Mouse (Mus musculus) adrenal gland, postnatal 25 days (tissue): ENCODE measurements around the gene Hcrtr2. TPM values are rescaled to one million over a fixed set of nuclear protein-coding genes. Genes with fewer than 3 reads are reported as not detected.

Experiments used
- DNase-seq: peaks from one replicate; pipeline ENCODE4 v3.0.0; 2021; ENCODE audit warnings: mixed read lengths
- long read RNA-seq: library from polyadenylated mRNA; stranded (forward); transcript quantifications from one replicate; pipeline ENCODE4 v2.0.0, GENCODE M21; 2021
- total RNA-seq: library from RNA; stranded (reverse); gene quantifications from 2 replicates; pipeline ENCODE4 v1.2.3, GENCODE M21; 2021

The Hcrtr2 gene
- total RNA-seq, result 0.82 and 1.00 TPM in 2 replicates
- long read RNA-seq, result 0 reads

DNA sequence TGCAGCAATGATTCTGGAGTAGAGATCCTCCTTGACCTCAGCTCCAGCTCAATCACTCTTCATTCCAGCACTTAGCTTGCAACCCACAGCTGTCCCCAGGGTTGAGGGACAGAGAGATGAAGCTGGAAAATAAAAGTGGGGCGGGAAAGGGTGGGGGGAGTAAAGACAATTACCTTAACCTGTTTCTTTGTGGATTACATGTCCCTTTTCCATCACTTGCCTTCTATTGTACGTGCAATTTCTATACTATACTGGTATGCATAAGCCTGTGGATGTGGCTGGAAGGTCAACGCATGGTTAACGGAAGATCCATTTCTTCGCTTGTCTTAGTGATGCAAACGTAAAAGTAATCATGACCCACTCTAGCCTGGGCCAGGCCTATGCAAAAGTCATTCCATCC is at the start of gene Hcrtr2:
Gene Hcrtr2, minus strand, starts transcription at position 101 of the 400 bp plus-strand sequence.
- no peak for DNase-seq

DNA sequence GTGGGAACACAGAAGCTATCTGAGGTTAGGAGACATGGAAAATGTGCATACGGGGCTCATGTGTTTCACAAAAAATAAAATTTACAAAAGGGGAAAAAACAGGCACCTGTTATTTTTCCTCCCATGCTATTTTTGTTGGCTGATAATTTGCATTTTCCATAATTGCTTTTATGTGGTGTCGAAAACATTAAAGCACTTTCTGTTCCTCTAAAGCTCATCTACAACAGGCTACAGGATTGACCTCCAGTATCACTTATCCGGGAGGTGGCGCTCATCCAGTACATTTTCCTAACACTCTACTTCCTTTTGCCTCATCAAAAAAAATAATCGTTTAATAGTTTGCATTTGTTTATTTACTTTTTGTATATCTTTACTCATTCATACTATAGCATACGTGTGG is 41.2 kb upstream of the Hcrtr2 start:
- DNase-seq, result no peak

DNA sequence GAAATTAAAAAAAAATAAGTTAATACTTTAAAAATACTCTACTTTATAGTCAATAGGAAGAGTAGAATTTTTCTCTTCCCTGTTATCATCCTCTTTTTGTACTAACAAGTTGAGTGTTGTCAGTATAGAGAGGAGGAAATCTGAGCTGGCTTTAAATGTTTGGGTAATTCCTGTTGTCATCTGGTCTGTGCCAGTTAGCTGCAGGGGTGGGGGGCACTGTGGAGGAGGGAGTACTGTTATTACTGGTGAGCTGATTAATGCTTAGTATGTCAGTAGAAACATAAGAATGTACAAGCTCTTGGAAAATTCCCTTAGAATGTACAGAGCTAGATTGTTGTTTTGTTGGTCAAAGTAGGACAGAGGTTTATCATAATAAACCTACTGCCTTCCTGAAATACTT is 36.7 kb upstream of the Hcrtr2 start:
- DNase-seq, result no peak

DNA sequence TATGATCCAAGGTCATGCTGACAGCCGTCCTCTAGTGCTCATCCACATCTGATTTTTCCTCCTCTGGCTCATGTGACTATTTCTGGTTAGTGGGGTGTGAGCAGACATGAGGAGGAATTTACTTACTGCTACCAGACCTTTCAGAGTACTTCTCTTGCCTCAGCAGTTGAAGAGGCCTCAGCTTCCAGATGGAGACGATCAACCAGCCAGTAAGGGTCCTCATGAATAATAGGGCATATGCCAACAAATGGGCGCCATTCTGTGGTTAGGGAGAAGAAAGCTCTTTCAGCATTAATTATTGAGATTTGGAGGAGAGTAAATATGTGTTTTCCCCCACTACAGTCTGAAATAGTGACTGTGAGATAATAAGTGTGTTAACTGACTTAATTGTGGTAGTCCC is 28.7 kb upstream of the Hcrtr2 start:
- DNase-seq, result no peak

DNA sequence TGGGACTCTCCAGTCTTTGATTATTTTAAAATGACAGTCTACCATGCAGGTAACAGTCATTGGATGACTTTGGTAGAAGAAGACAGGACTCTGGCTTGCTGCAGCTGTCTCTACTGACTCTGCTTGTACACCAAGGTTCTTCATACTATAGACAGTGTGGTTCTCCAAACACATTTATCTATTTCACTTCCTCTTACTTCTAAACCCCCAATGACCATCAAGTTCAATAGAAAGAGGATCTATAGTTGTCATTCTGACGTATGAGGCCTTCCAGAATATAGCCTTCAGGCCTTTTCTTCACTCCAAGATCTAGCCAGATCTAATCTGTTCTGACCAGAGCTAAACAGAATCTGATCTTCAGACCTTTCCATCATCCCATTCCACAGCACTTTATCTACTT is 23.6 kb upstream of the Hcrtr2 start:
- no peak for DNase-seq

DNA sequence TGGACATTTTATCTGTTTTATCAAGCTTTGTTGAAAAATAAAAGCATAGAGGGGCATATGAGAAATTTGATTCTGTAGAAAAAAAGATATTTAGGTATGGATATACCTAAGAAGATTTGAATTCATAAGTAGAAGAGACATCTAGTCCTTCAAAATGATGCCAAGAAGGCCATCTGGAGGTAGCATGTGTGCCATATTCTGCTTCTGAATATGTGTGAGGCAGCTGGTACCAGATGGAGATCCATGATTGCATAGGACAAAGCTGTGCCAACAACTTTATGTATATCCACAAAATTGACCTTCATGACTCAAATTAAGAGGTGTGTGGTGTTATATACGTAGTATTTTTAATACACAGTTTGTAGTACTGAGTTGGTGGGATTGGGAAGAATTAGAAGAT is 7.4 kb upstream of the Hcrtr2 start:
- DNase-seq, result no peak

DNA sequence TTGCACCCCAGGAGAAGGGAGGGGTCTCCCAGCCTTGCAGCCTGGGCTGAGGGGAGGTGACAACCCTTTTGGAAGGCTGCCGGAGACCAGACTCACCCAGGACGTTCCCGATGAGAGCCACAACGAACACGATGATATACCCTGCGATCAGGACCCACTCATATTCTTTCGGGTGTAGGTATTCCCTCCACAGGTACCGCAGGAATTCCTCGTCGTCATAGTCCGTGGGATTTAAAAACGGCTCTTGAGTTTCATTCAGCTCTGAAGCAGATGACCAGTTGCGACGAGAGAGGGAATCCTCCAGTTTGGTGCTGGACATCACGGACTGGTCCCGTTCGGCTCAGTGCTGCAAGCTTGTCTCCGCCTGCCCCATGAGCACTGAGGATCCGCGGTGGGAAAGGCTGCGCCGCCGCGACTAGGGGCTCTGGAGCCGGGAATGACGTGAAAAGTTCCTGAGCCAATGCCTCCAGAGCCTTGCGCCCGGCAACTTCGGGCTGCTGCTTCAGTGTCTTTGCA is 412 bp downstream of the Hcrtr2 start:
- peak; percentile 24 for DNase-seq

DNA sequence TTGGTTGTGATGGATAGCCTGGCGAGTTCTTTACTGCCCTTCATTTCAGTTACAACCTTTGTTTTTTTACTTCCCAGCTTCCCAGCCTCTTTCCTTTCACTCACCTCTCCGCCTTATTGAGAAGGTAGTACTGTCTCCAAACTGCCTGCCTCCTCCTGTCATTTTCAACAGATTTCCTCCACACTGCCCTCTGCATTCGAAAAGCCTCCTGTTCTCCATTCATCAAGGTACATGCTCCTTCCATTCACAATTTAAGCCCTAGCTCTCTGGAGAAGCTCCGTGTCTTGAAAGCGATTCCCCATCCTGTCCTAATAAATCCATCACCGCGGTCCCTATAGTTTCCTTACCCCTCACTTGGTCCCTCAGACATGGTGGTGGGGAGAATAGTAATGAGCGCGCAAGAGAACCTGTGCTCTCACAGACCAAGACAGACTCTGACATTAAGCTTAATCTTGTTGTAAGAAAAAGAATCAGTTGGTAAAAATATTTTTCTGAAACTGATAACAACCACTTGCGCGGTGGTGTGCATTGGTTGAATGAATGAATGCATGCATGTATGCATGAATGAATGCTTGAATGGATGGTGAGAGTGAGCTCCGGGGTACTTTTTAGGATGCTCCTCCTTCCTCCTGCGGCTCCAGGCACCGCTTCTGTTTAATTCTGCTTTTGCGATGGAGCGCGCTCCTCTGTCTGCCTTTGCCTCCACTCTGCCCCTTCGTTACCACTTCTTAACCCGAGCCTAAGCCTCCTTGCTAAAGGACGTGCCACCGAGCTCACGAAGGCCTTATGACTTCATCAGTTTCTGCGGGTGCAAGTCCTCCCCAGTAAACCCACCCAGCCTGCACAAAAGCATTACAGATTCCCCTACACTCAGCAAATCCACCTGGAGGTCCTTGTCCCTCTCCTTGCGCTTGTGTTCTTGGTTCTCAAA is 1.3 kb downstream of the Hcrtr2 start:
- DNase-seq, result no peak

DNA sequence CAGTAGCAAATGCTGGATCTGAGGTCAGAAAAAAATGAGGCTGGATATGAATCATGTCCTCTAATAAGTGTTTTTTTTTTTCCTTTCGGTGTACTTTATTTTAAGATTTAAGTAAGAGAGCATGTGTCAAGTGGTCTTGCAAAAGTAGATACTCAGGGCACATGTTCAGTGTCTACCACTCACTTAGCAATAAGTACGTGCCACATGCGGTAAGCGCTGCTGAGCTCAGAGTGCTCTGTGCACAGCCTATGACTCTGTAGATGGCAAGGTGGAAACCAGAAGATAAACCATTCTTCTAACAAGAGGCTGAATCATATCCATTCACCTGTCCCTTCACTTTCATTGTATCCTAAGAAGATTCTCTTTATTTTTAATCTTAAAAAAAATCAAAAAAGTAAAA is 2.1 kb downstream of the Hcrtr2 start:
- DNase-seq, result no peak

DNA sequence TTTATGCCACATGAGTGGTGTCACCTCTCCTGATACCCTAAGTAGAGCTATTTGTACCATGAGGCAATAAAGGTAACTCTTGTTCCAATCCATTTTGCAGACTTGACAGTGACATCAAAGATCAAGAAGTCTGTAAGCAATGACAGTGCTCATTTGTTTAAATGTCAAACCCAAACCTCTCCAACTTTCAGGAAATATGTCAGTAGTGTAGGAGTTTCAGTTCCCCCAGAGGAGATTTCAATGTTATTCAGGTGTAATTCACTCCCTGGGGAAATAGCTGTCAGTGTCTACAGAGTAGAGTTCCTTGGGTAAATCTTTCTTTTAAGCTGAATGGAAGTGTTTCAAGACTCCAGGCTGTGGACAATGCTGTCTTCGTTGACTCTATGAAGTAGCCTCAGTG is 2.9 kb downstream of the Hcrtr2 start:
- DNase-seq, result no peak

DNA sequence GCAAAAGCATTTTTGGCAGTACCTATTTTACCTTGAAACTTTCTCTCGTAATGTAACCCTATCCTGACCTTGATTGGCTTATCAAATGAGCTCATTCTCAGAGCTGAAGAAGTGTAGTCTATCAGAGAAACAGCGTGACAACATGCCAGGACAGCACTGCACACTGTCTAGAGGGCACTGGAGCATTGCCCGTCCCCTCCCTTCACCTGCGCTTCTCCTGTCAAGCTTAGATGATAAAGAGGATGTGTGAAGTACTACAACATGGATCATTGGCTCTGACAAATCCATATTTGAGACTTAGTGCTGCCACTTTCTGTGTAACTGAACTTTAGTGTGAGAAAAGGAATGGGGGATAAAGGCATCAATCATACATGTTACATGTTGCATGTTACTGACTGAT is 5.4 kb downstream of the Hcrtr2 start:
- no peak for DNase-seq

DNA sequence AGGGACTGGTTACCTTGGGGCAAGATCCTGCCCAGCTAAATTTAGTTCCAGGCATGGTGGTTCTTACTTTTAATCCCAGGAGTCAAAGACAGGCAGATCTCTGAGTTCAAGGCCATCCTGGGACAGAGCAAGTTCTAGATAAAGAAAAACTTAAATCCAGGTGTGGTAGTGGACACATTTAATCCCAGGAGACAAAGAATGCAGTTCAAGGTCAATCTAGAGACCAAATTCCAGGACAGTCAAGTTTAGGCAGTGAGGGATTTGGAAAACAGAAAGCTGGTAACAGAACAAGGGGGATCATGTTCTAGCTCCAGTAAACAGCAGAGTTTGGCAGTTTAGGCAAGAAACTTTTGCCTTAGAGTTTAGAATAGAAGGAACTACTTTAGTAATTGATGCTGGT is 8.6 kb downstream of the Hcrtr2 start:
- no peak for DNase-seq

DNA sequence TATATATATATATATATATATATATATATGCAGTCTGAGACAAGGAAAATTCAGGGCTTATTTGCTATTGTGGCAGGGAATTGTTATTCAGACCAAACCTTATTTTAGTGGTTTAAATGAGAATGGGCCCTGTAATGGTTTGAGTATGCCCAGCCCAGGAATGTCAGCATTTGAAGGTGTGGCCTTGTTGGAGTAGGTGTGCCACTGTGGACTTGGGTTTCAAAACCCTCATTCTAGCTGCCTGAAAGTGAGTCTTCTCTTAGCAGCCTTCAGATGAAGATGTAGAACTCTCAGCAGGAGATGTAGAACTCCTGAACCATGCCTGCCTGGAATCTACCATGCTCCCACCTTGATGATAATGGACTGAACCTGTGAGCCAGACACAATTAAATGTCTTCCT is 9.7 kb downstream of the Hcrtr2 start:
- no peak for DNase-seq

DNA sequence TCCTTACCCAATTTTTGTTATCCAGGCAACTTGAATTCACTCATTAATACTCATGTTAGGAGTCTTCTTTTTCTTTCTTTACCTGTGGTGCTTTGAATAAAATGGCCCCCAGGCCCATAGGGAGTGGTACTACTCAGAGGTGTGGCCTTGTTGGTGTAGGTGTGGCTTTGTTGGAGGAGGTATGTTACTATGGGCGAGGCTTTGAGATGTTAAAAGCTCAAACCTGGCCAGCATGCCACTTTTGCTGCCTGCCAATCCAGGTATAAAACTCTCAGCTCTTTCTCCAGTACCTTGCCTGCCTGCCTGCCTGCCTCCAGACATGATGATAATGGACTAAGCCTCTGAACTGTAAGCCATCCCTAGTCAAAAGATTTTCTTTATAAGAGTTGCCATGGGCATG is 11.4 kb downstream of the Hcrtr2 start:
- no peak for DNase-seq

DNA sequence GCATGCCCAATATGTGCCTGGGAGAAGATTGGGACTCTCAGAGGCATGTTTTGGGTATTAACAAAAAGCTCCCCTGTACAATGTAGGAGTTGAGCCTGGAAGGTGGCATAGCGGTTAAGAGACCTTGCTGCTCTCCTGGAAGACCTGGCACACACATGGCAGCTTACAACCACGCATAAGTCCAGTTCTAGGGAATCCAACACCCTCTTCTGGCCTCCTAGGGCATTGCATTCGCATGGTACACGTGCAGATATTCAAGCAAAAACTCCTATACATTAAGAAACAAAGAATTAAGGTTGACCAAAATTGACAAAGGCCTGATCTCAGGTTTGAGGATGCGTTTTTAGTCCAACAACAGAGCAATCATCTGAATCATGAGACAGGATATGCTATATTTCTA is 32.3 kb downstream of the Hcrtr2 start:
- DNase-seq, result no peak

DNA sequence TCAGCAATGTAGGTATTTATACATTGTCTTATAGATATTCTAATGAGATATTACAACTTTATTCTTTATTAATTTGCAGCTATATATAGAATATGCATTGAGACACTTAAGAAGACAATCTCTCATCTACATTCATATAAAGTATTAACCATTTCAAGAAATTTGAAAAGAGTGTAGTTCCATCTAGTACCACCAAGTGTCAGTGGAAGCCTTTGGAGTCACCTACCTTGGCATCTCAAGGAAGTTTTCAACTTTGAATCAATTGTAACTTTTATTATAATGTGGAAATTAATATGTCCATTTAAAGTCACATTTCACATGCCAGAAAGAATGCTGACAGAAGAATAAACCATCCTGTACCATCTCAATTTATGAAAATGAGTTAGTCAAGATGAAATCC is 52.8 kb downstream of the Hcrtr2 start:
- no peak for DNase-seq

DNA sequence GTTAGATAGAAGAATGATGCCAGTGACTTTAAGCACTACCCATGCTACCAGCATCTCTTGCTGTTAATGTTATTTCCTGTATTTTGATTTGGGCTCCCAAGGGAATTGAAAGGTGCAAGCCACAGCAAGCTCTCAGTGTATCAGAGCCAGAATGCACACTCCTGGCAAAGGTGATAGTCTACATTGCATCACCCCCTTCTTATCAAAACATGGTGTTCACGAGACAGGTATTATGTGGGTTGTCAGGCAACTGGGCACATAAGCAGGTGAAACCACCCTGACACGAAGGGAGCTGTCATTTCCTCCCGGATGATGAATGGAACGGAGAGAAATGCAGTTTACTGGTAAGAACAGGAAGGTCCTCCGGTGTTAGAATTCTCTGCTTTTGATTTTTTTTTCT is 65.9 kb downstream of the Hcrtr2 start:
- DNase-seq, result no peak

DNA sequence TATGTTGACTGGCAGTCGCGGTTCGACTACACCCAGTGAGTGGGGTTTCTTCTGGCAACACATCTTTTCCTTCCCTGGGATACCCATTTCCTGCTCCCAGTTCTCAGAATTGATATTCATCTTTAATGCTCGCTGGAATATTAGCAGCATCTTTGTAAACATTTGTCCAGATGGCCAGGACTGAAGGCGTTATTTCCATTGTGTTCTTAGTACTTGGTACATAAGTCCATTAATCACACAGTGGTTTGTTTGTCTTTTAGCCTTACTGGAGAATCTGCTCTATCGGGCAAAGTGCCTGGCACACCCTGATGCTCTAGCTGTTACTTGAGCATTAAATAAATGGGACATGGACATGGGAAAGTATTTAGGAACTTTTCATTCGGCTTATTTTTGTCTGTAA is 71.1 kb downstream of the Hcrtr2 start:
- no peak for DNase-seq

DNA sequence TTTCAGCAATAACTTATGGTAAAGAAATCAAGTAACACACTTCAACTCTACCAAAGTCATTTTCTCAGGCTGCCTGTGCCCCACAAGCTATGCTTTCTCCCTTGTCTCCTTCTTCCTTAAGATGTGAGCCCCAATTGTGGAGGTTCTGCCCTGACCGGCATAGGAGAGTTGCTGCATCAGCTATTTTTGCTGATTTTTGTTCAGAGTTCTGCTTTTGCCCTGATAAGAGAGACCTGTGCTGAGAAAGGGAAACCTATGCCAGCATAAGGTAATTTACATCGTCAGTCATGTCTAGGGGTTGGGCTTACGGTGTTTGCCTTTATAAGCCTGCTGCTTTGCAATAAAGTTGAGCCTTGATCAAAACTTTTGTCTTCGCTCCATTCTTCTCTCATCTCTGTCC is 71.5 kb downstream of the Hcrtr2 start:
- no peak for DNase-seq

DNA sequence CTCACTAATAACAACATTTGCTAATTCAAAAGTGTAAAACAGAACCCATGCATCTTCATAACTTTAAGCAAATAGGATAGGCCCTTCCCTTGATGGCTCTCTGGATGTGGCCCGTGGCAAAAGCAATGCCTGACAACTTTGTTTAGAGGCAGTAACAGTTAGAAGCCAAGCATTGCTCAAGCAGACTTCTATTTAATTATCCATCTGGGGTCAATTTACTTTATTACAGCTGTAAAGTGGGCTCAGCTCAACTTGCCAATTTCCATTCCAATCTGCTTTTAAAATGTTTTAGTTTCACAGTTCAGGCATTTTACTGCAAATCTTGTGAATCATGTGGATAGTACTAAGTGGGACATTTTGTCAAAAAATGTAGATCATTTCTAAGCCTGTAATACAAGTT is 81.3 kb downstream of the Hcrtr2 start:
- no peak for DNase-seq

DNA sequence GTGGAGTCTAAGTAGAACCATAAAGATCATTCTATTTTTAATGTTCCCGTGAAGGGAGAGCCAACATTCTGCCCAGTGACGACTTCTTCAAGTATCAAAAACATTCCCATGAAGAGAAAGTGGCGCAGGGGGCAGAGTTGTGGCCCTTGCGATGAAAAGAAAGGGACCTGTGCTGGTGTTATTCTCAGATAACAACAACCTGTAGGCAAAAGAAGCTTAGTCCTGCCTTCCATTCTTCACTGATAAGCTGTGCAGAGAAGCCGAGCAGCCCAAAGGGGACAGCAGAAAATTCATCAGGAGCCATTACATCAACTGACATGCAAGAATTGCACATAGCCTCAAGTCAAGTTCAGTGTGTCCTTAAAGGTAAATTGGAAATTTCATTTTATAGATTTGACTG is 85.7 kb downstream of the Hcrtr2 start:
- DNase-seq, result no peak

DNA sequence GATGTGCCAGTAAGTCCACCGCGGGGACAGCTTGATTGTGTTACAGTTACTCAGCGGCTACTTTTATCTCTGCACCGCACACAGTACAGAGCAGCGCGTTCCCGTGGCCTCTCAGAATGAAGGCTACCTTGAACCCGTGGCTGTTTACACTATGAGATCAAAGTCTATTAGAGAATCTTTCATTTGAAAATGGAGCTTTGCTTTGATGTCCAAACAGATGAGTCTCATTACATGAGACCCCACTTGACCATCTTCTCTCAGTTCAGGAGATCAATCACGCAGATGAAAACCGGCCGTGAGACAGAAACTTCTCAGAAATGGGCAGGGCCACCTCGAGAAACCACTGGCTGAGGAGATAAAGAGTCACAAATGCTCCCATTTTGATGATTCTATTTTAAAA is 86.4 kb downstream of the Hcrtr2 start:
- DNase-seq, result no peak

DNA sequence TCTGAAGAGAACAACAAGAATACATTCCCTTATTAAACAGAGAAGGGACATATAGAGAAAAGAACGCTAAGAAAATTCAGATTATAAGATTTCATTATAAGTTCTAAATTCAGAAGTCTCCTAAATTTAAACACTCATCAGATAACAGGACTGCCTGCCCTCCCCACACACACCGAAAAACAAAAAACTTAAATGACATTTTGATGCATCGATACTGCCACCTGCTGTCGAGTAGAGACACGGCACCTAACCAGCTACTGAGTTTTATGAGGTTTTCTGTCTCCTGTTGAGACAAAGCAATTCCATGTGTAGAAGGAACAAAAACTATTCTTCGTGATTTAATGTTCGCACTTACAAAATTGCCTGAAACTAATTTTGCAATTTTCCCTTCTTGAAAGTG is 87.0 kb downstream of the Hcrtr2 start:
- DNase-seq, result peak; percentile 51

DNA sequence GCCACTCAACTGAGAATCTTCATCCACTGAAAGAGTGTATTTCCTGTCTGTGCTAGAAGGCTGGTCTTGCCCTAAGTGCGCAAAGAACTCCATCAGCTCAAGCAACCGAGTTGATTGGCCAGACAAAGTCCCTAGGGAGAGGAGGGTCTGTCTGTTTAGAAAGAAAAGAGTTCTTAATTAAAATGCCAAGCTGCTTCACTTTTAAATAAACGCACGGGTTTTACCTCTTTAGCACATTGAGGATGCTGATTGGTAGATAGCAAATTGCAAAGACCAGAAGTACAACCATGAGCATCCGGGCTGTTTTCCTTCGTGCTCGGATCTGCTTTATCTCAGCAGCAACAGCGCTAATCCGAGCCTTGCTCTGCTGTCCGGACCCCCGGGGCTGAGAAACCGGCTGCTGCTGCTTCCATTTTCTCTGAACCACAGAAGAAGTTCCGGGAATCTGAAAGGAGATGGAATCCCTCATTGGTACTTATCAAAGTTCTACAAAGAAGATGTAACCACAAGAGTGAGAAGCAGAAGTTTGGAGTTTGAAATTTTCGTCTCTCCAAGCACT is 87.6 kb downstream of the Hcrtr2 start:
- DNase-seq, result no peak
